Mouse (Mus musculus) neural tube, embryonic 10.5 days (tissue): ENCODE data around the gene Rnf150.

ENCODE experiments used
- DNase-seq: peaks from one replicate; pipeline ENCODE4 v3.0.0-alpha.2; 2017; ENCODE audit warnings: low spot score; ENCODE audit errors: extremely low spot score

The Rnf150 gene

DNA sequence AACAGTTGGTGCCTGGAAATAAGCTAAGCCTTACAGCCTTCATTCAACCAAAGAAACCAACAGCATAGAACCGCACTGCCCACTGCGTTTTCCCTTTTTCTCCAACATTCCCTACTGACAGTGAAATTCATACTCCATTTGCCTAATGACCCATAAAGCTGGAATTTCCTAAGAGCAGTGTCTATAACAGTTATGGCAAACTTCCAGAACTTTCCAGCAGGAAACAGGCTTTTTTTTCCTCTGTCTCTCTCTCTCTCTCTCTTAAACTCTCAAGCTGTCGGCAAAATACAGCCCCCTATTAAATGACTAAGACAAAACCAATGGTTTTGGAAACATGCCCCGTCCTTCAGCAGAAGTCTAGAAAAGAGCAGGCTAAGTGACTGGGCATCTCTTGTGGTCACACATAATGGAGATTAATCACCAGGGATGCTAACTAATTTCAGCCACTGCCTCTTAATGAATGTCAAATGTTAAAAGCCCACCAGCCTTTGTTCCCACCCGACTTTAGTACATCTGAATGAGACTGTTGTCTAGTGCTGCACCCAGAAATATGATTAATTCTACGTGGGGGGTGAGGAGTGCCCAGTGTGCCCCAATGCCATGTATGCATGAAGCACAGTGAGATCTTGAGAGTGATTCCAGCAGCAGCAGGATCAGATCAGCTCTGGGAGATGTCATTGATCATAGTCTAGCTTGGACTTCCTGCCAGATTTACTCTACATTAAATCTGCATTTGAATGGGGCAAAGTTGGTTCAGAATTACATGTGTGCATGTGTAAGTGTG lies 80.3 kb downstream of the Rnf150 start:
- DNase-seq: no peak

DNA sequence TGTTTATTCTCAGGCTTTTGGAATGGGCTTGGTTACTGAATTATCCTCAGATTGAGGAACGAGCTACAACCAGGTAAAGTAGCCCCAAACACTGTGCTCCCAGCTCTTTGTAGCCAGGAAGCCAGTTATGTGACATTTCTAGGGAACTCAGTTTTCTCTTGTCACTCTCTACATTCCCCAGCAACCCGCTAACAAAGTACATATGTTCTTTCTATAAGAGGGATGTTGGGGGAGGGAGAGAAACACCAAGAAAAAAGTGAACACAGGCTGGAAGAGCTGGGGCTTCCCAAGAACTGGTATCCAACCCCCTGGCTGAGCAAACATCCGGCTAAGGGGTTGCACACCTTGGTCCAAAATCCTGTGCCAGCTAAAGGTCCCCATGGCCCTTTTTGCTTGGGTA lies 82.7 kb downstream of the Rnf150 start:
- DNase-seq: no peak

DNA sequence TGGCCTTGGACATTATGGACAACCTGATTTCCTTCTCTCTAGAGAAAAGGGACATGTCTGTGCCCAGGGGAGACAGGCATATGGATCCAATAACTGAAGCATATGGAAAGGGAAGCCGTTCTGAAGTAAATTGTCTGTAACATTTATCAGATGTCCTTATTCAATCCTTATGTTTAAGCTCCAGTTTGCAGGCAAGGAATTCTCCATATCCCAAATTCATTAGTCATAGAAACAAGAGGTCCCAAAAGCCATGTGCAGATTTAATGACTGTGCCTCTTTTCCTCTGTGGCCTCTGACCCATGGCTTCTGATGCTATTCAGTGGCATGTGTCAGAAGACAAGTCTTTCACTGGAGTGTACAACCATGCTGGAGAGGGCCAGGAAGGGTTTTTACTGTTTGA lies 83.5 kb downstream of the Rnf150 start:
- DNase-seq: no peak

DNA sequence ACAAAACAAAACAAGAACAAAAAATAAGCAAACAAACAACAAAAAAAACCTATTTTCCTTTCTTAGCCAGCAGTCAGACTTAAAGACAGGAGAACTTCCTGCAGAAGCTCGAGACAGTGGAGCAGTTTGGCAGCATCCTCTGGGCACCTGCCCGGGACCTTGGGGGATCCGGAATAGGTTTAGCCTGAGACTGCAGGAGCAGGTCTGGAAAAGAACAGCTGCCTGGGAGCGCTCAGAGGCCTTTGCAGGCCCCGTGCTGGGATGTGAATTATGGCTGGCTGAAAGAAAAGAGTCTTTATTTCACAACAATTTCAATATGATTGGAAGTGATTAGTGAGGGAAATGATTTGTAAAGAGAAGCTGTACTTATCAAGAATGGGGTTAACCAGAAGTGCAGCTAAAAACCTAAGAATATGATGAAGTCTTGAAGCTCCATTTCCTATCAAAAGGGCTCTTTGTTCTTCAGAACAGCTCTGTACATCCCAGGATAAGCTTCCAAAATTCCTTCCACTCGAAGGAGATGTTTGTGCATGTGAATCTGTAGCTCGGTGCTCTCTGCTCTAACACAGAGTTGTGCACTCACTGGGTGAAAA lies 92.1 kb downstream of the Rnf150 start:
- DNase-seq: no peak

DNA sequence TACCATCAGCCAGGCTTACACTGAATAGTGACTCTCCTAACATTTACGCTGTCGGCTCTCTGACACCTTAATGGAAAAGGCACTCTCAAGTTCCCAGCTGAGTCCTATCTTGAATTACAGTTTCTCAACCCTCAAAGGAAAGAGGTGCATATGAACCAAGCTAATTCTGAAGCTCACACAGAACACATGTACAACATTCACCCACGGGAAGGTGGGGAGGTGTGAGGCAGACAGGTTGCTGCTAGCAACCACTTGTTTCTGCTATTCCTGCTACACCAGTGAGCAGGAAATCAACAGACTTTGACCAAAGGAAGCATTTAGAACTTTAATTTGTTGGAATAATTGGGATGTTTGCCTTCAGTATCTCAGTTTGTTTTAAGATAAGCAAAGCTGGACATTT lies 96.3 kb downstream of the Rnf150 start:
- DNase-seq: no peak

DNA sequence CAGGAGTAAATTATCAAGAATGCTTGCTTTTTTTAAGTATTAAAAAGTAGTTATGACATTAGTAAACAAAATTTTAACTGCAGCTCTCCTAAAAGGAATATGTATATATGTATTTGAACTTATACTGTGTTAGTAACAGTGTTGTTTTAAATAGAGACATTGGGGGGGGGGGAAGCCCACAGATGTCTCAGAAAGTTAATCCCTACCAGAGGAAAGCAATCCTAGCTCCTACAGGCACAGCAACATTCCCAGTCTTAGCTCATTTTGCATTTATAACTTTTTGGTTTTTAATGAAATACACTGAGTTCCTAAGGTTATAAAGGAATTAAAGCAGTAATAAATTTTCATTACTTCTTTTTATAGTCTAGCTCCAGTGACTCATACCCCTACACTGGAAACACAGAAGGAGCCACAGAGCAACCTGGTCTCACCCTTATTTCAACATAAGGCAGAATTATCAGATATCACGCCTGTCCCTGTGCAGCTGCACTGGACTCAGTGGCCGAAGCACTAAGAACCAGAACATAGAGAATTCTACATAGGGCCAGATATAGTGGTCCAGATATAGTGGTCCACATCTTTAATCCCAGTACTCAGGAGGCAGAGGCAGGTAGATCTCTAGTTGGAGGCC lies 96.9 kb downstream of the Rnf150 start:
- no peak for DNase-seq

DNA sequence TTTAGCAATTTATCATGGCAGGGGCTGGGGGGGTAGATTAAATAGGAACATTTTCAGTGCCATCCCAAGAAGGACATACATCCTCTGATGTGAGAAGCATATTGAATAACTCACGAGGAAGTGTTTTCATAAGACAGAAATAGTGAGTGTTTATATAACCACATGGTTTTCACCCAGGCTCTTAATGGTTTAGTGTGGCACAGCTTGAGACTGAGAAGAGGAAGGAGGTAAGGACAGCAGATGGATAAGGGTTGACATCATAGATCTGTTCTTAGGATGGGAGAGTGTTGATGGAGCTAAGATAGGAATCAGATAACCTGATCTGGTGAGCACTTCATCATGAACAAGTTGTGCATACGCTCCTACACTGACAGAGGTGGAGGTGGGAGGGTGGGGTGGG lies 101.4 kb downstream of the Rnf150 start:
- DNase-seq: no peak

DNA sequence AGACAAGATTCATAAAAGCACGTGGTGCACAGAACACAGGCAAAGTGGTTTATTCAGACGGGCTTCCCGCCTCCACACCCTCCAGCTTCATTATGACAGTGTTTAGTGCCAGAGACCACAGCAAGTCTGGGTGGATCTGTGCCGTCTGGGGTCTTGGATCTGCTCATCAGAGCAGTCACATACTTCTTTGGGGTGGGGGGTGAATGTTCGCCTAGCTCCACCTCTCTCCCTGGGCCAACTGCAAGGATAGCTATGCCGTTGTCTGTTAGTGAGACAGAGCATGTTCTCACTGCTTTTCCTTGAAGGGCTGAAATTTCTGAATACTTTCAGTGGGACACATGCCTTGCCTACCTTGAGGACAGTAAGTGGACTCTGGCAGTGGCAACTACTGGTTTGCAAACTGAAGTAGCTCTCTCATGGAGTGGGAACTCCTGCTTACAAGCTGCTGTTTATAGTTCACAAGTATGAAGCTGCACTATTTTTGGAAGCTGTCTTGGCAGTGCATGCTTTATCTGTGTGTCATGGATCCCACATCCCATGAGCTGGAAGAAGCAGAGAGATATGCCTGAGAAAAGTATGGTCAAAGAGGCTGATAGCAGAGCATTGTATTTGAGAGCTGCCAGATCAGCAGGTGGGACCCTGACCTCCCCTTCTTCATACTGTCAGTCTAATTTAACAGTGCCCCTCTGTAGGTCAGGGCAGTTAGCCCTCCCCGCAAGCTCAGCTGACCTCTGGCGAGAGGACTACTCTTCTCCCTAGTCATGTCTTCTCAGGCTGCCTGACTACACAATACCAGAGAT lies 104.9 kb downstream of the Rnf150 start:
- DNase-seq: no peak

DNA sequence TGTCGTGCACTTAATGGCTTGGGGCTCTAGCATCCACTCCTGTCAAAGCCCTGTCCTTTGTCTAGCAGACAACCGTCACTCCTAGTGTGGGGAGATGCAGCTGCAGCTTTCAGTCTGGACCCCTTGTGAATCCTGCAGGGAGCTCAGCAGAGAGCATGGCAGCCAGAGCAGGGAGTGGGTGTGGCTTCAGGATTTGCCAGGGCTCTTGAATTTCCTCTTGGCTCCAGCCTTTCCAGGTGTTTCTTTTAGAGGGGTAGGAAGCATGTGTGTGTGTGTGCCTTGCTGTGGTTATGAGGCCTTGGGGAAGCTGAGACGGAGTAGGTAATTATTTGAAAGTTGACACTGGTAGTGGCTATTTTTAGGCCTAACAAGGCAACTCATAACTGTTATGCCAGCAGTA lies 106.8 kb downstream of the Rnf150 start:
- no peak for DNase-seq

DNA sequence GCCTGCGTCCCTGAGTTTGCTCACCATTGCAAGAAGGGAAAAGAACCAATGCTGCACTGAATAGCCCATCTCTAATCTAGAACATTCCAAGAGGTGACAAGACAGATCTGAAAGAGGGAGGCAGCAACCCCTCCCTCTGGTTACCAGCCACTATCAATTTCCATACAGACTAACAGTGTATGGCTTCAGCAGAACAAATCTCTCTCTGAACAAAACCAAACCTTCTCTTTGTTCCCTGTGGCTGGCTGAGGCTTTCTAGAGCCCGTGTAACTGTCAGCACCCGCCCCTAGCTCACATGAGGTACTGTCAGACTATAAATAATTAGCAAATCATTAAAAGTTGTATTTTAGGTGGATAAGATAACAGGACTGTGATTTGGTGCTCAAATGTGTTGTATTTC lies 109.7 kb downstream of the Rnf150 start:
- no peak for DNase-seq

DNA sequence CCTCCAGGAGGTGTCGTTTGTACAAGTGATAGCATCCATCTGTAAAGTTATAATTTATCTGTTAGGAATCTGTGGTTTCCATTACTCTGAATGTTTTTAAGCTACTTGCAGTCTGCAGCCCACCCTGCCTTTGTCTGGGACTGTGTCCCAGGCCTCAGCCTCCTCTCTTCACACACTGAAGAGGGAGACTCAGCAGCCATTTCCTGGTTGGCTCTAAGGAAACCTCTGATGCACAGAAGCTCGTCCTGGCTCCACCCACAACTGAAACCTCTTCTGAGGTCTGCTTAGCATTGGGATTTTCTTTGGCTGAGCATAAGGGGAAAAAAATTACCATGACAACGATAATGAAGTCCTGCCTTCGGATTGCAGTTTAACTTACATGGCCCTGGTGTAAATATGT lies 110.2 kb downstream of the Rnf150 start:
- no peak for DNase-seq

DNA sequence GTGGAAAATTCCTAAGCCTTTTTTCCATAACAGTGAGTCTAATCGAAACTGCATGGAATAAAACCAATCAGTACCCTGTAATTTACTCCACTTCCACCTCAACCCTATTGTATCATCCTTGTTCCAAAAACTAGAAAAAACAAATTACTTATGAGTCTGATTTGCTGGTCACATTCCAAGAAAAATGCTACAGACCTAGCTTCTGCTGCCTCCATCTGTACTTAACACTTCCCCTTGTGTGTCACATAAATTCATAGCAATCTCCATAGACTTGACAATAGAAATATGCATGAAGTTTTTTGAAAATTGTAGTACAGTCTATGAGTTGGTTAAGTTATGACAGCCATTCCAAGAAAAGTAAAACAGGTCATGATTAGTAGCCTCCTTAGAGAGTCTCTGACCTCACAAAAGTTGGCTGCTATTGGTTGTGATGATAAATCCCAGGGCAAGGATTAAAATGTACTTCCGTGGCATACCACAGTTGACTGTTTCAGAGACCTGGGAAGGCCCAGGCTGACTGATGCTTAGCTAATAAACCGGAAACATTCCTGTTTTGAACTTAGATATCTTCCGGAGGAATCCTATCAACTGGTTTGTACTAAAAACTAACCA lies 118.2 kb downstream of the Rnf150 start:
- DNase-seq: no peak

DNA sequence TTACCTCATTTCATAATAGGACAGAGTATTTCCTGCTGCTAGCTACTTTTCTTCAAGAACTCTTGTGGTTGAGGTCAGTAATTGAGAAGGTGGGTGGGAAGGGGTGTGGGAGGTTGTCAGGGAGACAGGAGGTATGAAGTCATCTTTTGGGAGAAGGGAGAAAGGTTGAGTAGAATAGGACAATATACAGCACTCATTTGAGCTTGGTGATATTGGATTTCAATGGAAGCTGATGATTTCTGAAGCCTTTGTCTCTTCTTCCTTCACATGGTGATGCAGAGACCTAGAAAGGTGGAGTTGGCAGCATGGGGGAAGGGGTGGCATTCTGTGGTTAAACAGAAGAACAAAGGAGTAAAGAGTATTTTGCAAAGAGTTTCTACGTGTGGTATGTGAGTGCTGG lies 119.7 kb downstream of the Rnf150 start:
- no peak for DNase-seq

DNA sequence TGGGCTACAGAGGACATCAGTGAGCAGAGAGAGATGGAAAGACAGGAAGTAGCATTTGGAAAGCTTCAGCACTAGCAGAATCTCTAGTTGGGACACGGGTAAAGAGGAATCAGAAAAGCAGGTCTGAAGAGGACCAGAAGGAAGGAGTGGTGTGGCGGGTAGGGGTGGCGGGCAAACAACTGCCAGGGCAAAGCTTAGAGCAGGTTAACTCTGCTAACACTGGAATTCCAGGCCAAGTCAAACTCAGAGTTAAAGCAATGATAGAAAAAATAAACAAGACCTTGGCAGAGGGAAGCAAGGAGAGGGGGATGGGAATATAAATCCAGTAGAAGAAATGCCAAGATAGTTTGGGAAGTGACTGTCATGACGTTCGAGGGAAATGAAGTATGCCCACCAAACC lies 120.1 kb downstream of the Rnf150 start:
- DNase-seq: no peak

DNA sequence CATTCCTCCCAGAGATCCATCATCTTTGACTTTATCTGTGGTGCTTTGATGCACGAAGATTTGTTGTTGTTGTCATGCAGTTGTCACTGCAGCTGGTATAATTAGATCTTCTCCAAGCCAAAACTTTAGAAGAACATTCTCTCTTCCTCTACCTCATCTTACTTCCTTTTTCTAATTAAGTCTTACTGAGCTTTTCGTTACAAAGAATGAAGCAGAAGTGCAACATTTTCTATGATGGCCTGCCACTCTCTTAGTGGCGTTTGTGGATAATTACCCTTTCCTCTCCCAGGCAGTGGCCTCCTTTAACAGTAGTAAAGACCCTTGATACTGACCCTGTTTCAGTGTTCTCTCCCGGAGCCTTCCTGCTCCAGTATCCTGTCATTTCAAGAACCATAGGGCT lies 128.9 kb downstream of the Rnf150 start:
- no peak for DNase-seq

DNA sequence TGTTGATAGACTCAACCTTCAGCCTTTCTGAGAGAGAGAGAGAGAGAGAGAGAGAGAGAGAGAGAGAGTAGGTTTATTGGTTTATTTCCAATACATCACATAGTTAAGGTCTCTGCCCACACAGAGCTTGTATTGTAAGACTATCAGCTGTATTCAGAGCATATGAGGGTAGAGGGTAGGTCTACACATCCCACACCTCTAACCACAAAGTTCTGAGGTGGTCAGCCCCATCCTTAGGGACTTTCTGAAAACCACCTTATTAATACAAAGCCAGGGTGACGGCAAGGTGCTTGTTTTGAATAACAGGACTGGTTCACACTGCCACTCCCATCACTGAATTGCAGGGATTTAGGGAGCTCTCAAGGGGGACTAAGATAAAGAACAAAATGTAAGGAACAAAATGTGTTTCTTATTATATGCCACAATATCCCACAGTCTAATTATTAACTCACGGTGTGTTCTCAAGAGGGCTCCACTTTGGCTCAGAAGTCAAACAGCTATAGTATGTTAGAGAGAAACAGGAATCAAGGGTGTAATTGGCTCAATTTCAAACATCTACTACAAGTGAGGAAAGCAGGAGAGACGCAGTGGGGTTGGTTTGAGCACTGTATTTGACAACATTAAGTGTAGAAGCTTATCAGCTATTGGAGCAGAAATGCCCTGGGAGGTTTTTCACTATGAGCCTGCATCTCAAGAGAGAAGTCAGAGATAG lies 132.7 kb downstream of the Rnf150 start:
- DNase-seq: no peak

DNA sequence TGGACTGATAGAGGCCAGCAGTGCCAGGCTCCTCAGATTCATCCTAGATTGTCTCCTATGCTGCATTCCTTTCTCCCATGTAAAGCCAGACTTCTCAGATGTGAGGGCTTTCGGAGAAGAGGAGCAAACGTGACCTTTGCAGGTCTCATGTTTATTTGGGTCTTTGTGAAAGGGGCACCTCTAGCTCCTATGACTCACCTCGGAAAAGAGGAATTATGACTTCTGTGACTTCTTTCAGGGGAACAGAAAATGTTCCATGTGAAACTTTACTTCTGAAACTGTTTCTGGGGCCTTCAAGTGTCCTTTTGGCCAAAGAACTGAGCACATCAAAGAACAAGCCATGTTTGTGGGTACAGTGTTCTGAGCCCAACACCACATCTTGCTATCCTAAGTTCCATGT lies 133.7 kb downstream of the Rnf150 start:
- DNase-seq: no peak

DNA sequence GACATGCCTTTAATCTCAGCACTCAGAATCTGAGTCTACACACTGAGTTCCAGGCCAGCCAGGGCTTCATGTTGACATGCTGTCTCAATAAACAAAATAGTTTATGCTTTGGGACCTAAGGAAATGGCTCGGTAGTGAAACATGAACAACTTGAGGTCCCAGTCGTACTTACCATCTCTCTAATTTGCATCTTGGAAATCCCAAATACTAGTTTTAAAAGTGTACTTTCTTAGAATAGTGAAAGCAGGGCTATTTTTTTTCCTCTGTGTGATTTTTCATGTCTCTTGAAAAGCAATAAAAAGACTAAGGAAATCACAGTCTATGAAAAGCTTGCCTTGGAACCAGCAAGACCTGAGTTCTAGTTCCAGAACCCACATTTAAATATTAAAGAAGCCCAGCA lies 135.6 kb downstream of the Rnf150 start:
- no peak for DNase-seq

DNA sequence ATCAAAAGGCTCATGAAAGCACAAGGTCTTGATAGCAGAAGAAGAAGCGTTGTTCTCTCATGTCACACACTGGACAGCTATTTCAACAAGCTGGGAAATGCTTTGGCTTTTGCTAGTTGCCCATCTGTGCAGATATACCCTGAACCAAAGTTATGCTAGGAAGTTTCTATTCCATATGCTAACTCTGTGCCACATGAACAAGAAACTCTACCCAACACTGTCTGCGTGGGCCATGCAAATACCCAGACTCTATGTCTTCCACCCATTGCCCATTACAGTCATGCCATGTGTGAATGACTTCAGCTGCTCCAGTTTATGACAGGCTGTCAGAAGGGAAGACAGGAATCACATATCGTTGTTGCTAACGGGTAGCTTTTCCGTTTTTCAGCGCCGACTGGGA lies 140.0 kb downstream of the Rnf150 start:
- DNase-seq: no peak

DNA sequence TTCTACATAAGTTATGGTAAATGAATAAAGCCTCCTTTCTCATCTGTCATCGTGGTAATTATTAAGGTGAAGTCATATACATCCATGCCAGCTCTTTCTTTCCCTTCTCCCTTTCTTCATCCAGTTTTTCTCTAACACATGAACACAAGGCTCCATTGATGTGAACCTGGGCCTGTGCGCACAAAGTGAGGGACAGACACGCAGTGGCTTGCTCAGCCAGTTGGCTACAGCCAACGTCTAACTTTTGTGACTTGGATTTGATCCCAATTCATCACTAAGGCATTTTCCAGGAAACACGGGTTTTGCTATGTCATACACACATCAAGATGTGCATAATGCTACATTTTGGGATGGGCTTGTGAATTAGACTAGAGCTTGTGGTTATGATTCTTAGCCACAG lies 146.3 kb downstream of the Rnf150 start:
- DNase-seq: no peak

DNA sequence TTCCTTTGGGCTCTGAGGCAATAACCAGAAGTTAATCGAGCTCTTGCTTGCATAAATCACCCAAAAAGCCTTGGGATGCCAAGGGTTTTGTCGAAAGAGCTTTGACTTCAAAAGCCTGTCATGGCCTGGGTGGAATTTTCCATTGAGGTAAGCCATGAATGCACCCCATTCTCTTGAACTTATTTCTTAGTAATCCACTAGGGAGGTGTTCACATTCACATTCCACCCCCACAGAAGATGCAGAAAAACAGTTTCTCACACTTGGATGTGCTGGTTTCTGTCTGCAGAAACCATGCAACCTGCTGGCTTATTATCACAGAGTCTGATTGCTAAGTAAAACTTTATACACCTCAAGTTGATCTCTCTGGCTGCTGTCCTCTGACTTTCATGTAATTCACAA lies 148.1 kb downstream of the Rnf150 start:
- no peak for DNase-seq
